Mouse (Mus musculus) left cerebral cortex, postnatal 10 days (tissue): Measurements from ENCODE around the gene Ces1f. TPM values are rescaled to one million over a fixed set of nuclear protein-coding genes. Genes with fewer than 3 reads are reported as not detected.

Experiments
- DNase-seq, 2 experiments: peaks; one replicate each; pipeline ENCODE4 v3.0.0; 2021 to 2022; ENCODE audit warnings: low spot score in 2 of 2, mixed read lengths in 1 of 2; ENCODE audit errors: extremely low spot score in 1 of 2
- intact Hi-C: fragments of 180-260 bp; cut with DNase I; formaldehyde crosslinking; loops from one replicate; pipeline ENCODE4 v1.15.1; 2025
- total RNA-seq, 2 experiments: library from RNA; stranded (reverse); gene quantifications; 2 replicates each; pipeline ENCODE4 v1.2.3; 2021

The Ces1f gene
- total RNA-seq, 2 experiments from 2014 or later, result not detected

DNA sequence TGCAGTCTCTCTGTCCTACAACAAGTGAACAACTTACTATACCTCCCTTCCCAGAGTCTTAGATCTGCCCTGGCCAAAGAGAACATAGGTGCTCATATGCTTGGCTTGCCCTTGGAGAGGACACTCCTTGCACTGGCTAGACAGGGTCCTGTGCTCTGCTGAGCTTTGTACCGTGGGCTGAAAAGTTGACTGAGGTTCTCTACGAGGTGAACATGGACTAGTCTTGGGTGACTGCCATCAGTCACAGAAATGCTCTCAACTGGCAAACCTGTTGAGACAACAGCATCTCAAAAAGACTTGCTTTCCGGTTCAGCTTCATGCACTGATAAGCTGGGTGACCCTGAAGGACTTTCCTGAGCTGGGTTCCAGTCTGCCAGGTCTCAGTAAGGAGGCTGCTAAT, 57.7 kb downstream of the Ces1f start:
- no peak for DNase-seq
- intact Hi-C loops, result loop anchor here (5.0 kb wide), 1 partner anchor 170 kb away; no protein-coding TSS in a partner anchor

DNA sequence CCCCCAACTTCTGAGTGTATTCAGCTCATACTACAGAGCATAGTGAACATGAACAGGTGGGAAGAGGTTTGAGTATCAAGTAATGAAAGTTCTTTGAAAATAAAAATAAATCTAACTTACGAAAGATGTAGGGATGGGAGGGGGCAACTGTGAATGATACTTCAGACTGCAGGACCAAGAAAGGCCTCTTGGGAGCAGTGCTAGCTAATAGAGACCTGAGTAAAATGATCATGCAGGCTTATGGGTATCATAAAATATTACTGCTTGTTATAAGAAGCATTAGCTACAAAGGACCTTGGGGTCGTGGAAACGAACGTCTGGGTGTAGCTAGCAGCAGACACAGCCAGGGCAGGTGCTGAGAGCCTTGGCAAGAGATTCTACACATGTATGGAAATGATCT, 61.7 kb downstream of the Ces1f start:
- intact Hi-C loops, result no loop called here
- DNase-seq, result no peak

DNA sequence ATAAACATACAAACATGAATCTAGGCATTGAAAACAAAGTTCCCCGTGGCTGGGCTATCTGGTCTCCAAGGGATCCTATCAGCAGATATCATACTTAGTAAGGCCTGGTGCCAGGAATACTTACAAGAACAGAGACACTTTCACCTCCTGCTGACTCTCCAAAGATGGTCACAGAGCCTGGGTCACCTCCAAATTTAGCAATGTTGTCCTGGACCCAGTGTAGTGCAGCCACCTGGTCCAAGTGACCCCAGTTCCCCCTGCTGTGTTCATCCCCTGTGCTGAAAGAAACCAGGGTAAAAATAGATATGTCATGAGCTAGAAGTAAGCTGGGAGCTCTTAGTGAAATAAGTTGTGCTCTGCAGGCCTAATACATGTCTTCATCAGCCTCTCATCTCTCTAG, 62.2 kb downstream of the Ces1f start:
- DNase-seq, result no peak
- intact Hi-C loops, result no loop called here

DNA sequence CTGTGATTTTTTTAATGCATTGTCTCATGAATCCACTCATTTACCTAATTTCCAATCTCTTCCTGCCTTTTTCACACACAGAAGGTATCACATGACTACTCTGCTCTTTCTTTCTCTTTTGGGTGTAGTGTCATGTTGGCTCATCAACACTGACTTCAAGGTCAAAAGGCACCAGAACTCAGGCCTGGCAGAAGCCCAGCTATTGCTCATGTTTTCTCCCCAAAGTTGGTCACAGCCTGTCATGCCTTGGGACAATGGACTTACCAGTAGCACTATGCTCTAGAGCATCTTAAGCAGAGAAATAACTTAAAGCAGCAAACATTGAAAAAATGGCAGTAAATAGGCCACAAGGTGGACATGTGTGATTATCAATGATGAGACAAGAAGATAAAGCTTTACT, 68.5 kb downstream of the Ces1f start:
- no peak for DNase-seq
- intact Hi-C loops, result no loop called here

Other genes starting within 250 kb of the Ces1f start
- under 1 TPM; 0.21 to 0.28 TPM for gene Ces1a, start 231.6 kb downstream of the Ces1f start, total RNA-seq
- gene Ces1b, start 199.7 kb downstream of the Ces1f start, total RNA-seq, result not detected
- gene Ces1c, start 148.5 kb downstream of the Ces1f start, total RNA-seq, result not detected
- not detected for gene Ces1d, start 81.9 kb downstream of the Ces1f start, total RNA-seq
- gene Ces1e, start 50.1 kb downstream of the Ces1f start, total RNA-seq, result not detected
- gene Ces1g, start 57.6 kb upstream of the Ces1f start, total RNA-seq, result not detected
- gene Ces1h, start 100.0 kb upstream of the Ces1f start, total RNA-seq, result not detected